Mouse (Mus musculus) liver, embryonic 14.5 days (tissue): ENCODE measurements around the gene Kcnj11.

Experiments
- CTCF ChIP-seq: IDR thresholded peaks from 2 replicates; pipeline ENCODE4 v1.5.1; 2016; ENCODE audit warnings: antibody characterized with exemption, low read depth, control low read depth
- EP300 ChIP-seq: IDR thresholded peaks from 2 replicates; pipeline ENCODE4 v1.6.1; 2016; ENCODE audit warnings: antibody characterized with exemption, low read depth

DNA sequence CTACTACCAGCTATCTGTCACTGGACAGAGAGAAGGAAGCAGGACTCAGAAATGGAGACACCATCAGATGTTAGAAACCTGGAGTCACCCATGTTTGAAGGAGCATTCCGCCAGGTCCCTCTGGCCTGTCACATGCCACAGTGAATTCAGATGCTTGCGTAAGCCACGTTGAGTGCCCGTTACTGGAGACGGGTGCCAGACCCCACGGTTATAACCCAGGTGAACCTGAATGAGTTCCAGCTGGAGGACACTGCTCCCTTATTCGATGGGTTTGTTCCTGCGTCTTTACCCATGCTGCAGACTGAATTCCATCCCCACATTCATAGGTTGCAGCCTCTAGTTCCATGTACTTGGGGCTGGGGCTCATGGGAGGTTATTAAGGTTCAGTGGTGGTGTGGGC is 3.2 kb upstream of the Kcnj11 start:
- no peak for TF ChIP-seq EP300
- no peak for TF ChIP-seq CTCF
